ENCODE assay signal across 15 mouse cellular contexts in the genomic region with DNA sequence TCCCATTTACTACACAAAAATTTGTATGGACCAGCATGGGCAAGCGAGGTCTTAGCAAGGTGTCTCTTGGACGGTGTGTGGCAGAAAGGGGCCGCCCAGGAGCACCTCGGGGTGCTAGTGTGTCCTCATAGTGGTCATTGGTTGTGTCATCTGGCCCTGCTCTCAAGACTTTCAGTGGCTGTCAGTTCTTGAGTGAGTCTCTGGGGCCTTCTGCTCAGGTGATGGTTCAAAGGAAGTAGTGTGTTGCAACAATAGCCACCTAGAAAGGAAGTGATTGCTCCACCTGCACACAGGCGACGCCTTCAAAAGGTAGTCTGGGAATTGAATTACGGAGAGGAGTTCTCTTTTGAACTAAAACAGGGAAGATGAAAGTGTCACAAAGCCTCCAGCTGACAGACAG. TPM values are rescaled to one million over a fixed set of nuclear protein-coding genes. Genes with fewer than 3 reads are reported as not detected.
DNase-seq lines count a peak whose midpoint lies in the region; ATAC-seq and TF ChIP-seq lines count a peak whose summit lies in the region.
"Had no signal": no experiment of that assay in that cellular context is flagged by ENCODE, and none has a peak within 500 bp of the region (broad histone marks: within the 10 kb centered on the region; RNA-seq: fewer than 3 reads in every experiment).

No protein-coding gene starts in this region.

- H3K9ac ChIP-seq in forebrain, embryonic 12.5 days, result no peak overlapping the region
- H3K9ac ChIP-seq in forebrain, embryonic 11.5 days (ENCODE audit: low read length), result no peak overlapping the region
- H3K9ac ChIP-seq in hindbrain, postnatal 0 days (replicated peaks; ENCODE audit: low read length), result no peak overlapping the region
- H3K9ac ChIP-seq in midbrain, embryonic 16.5 days (ENCODE audit: low read depth, low read length), result no peak overlapping the region
- H3K9ac ChIP-seq in heart, embryonic 11.5 days (ENCODE audit: low read depth, low read length), result no peak overlapping the region

- no peak for TF ChIP-seq CTCF in cortical plate, adult 2 months (IDR thresholded peaks at IDR 0.05; ENCODE audit: extremely low read depth, insufficient read depth, low read length)
- no peak for TF ChIP-seq CTCF in hindbrain, postnatal 0 days (IDR thresholded peaks at IDR 0.05; ENCODE audit: low read depth)

- H3K36me3 ChIP-seq in forebrain, embryonic 12.5 days (replicated peaks), result peaks cover 16% of the 10 kb centered on the region
- no peaks in the 10 kb centered on the region for H3K36me3 ChIP-seq in forebrain, embryonic 11.5 days (ENCODE audit: control insufficient read depth, insufficient read depth, low read length)
- H3K36me3 ChIP-seq in hindbrain, postnatal 0 days (ENCODE audit: insufficient read depth, low read length), result no peaks in the 10 kb centered on the region
- peaks cover 2% of the 10 kb centered on the region; the same call in 1 of the 2 replicates for H3K36me3 ChIP-seq in midbrain, embryonic 16.5 days (ENCODE audit: control insufficient read depth, insufficient read depth, low read length)
- H3K36me3 ChIP-seq in heart, embryonic 11.5 days (ENCODE audit: control insufficient read depth, insufficient read depth, low read length), result no peaks in the 10 kb centered on the region

- WGBS in forebrain, embryonic 12.5 days, result 92% methylated on average over 7 of the region's 7 CpGs
- WGBS in forebrain, embryonic 11.5 days, result 92% methylated on average over 7 of the region's 7 CpGs
- 81% methylated on average over 7 of the region's 7 CpGs for WGBS in hindbrain, postnatal 0 days
- 78% methylated on average over 7 of the region's 7 CpGs for WGBS in midbrain, embryonic 16.5 days
- WGBS in heart, embryonic 11.5 days (ENCODE audit: insufficient replicate concordance), result 83% methylated on average over 7 of the region's 7 CpGs

- no peak overlapping the region for H3K4me3 ChIP-seq in forebrain, embryonic 12.5 days (replicated peaks)
- H3K4me3 ChIP-seq in forebrain, embryonic 11.5 days (ENCODE audit: low read depth, low read length), result no peak overlapping the region
- H3K4me3 ChIP-seq in cortical plate, adult 2 months (ENCODE audit: insufficient read depth, low read length), result 0 out of 2 replicates have a peak overlapping the region, but pooled peaks have one; percentile 20
- H3K4me3 ChIP-seq in hindbrain, postnatal 0 days (ENCODE audit: low read length), result peak overlapping the region; percentile 88; the same call in 1 of the 2 replicates
- no peak overlapping the region for H3K4me3 ChIP-seq in midbrain, embryonic 16.5 days (ENCODE audit: low read depth, low read length)
- H3K4me3 ChIP-seq in heart, embryonic 11.5 days (ENCODE audit: low read depth, low read length), result no peak overlapping the region
- H3K4me3 ChIP-seq: gastrocnemius, adult 2 months had no signal

- no peaks in the 10 kb centered on the region for H3K9me3 ChIP-seq in forebrain, embryonic 12.5 days
- no peaks in the 10 kb centered on the region for H3K9me3 ChIP-seq in forebrain, embryonic 11.5 days (ENCODE audit: control insufficient read depth, low read length)
- H3K9me3 ChIP-seq in hindbrain, postnatal 0 days (ENCODE audit: low read length), result no peaks in the 10 kb centered on the region
- H3K9me3 ChIP-seq in midbrain, embryonic 16.5 days (replicated peaks; ENCODE audit: control insufficient read depth, low read length, poor library complexity, severe bottlenecking), result no peaks in the 10 kb centered on the region
- H3K9me3 ChIP-seq in heart, embryonic 11.5 days (replicated peaks; ENCODE audit: control insufficient read depth, low read length), result no peaks in the 10 kb centered on the region

- ATAC-seq in forebrain, embryonic 12.5 days (ENCODE audit: low FRiP score), result no peak
- ATAC-seq in forebrain, embryonic 11.5 days (replicated peaks; ENCODE audit: low FRiP score), result no peak
- ATAC-seq in hindbrain, postnatal 0 days, result no peak
- no peak for ATAC-seq in midbrain, embryonic 16.5 days
- no peak for ATAC-seq in heart, embryonic 11.5 days (replicated peaks; ENCODE audit: insufficient number of reproducible peaks, low FRiP score, low TSS enrichment)
- ATAC-seq: lung, postnatal 0 days; Patski had no signal

- DNase-seq in forebrain, embryonic 11.5 days (ENCODE audit: low spot score), result no peak
- DNase-seq in hindbrain, postnatal 0 days (ENCODE audit: low spot score), result no peak
- DNase-seq in lung, postnatal 25 days (ENCODE audit: low spot score), result no peak
- DNase-seq in left cerebral cortex, adult 8-10 months (ENCODE audit: low spot score in 2 of 2), result no peak
- DNase-seq: gastrocnemius, adult 2 months; liver; right cerebral cortex, postnatal 4 days; thymus, adult 18-20 months had no signal

- peaks cover 72% of the 10 kb centered on the region for H3K4me1 ChIP-seq in forebrain, embryonic 12.5 days
- H3K4me1 ChIP-seq in forebrain, embryonic 11.5 days (replicated peaks; ENCODE audit: control insufficient read depth, insufficient read depth, low read length), result peaks cover 11% of the 10 kb centered on the region
- peaks cover 11% of the 10 kb centered on the region for H3K4me1 ChIP-seq in cortical plate, adult 2 months (ENCODE audit: control insufficient read depth, insufficient read depth, low read length)
- H3K4me1 ChIP-seq in hindbrain, postnatal 0 days (ENCODE audit: insufficient read depth, low read length), result peaks cover 39% of the 10 kb centered on the region
- peaks cover 75% of the 10 kb centered on the region for H3K4me1 ChIP-seq in midbrain, embryonic 16.5 days (ENCODE audit: control insufficient read depth, insufficient read depth, low read length)
- no peaks in the 10 kb centered on the region for H3K4me1 ChIP-seq in heart, embryonic 11.5 days (ENCODE audit: control insufficient read depth, insufficient read depth, low read length)

- no peak for TF ChIP-seq POLR2A in cortical plate, adult 2 months (IDR thresholded peaks at IDR 0.05; ENCODE audit: extremely low read depth, insufficient read depth, low read length)

- H3K27me3 ChIP-seq in forebrain, embryonic 12.5 days, result no peaks in the 10 kb centered on the region; the same call in 1 of the 2 replicates
- H3K27me3 ChIP-seq in forebrain, embryonic 11.5 days (ENCODE audit: control insufficient read depth, insufficient read depth, low read length), result no peaks in the 10 kb centered on the region
- H3K27me3 ChIP-seq in hindbrain, postnatal 0 days (ENCODE audit: insufficient read depth, low read length), result no peaks in the 10 kb centered on the region
- H3K27me3 ChIP-seq in midbrain, embryonic 16.5 days (ENCODE audit: control insufficient read depth, insufficient read depth, low read depth, low read length), result no peaks in the 10 kb centered on the region
- H3K27me3 ChIP-seq in heart, embryonic 11.5 days (ENCODE audit: control insufficient read depth, insufficient read depth, low read length), result peaks cover 10% of the 10 kb centered on the region

- H3K4me2 ChIP-seq in forebrain, embryonic 12.5 days, result peak overlapping the region; percentile 81
- no peak overlapping the region for H3K4me2 ChIP-seq in forebrain, embryonic 11.5 days (ENCODE audit: low read depth, low read length, severe bottlenecking)
- peak overlapping the region; percentile 86 for H3K4me2 ChIP-seq in hindbrain, postnatal 0 days (ENCODE audit: low read depth, low read length)
- peak overlapping the region; percentile 96 for H3K4me2 ChIP-seq in midbrain, embryonic 16.5 days (ENCODE audit: low read length)
- no peak overlapping the region for H3K4me2 ChIP-seq in heart, embryonic 11.5 days

- no peak overlapping the region for H3K27ac ChIP-seq in forebrain, embryonic 12.5 days
- H3K27ac ChIP-seq in forebrain, embryonic 11.5 days (ENCODE audit: low read depth, low read length), result no peak overlapping the region
- H3K27ac ChIP-seq in cortical plate, adult 2 months (ENCODE audit: insufficient read depth, low read length), result no peak overlapping the region
- no peak overlapping the region for H3K27ac ChIP-seq in hindbrain, postnatal 0 days
- H3K27ac ChIP-seq in midbrain, embryonic 16.5 days (ENCODE audit: low read length), result no peak overlapping the region
- H3K27ac ChIP-seq in heart, embryonic 11.5 days (ENCODE audit: low read depth, low read length), result no peak overlapping the region
- H3K27ac ChIP-seq: gastrocnemius, adult 2 months had no signal

RNA-seq across cellular contexts. Expression of a gene that starts 11.2 kb away (rescaled TPM):
- 37.5 and 38.6 TPM in 2 replicates for polyA plus RNA-seq in forebrain, embryonic 12.5 days (2016; fragmentation: Nextera tagmentation; extraction: Ambion mirVana)
- polyA plus RNA-seq in forebrain, embryonic 11.5 days (2014; fragmentation: Nextera tagmentation; extraction: Ambion mirVana), result 20.5 and 22.3 TPM in 2 replicates
- polyA plus RNA-seq in cortical plate, adult 2 months (2012; rRNA removed), result 20.1 and 20.2 TPM in 2 replicates
- 27.4 and 27.6 TPM in 2 replicates for total RNA-seq in hindbrain, postnatal 0 days (2014; rRNA removed)
- polyA plus RNA-seq in hindbrain, postnatal 0 days (2015; fragmentation: Nextera tagmentation; extraction: Ambion mirVana), result 20.5 and 21.6 TPM in 2 replicates
- 20.8 and 24.1 TPM in 2 replicates for polyA plus RNA-seq in midbrain, embryonic 16.5 days (2015; fragmentation: Nextera tagmentation; extraction: Ambion mirVana)
- 0.50 and 0.54 TPM in 2 replicates for polyA plus RNA-seq in heart, embryonic 11.5 days (2014; fragmentation: Nextera tagmentation; extraction: Ambion mirVana)
- total RNA-seq in left cerebral cortex, adult 8-10 months (2022), result 10 to 100 TPM; 38.0 to 42.7 (median 40.8) TPM
- total RNA-seq: heart, postnatal 25 days had no signal

Comparison
In these comparisons a context has a peak if more than half of its experiments do, and no peak if none do; other contexts are left out.
1. H3K4me2 ChIP-seq: peak in forebrain, embryonic 12.5 days (single experiment), hindbrain, postnatal 0 days (single experiment) and midbrain, embryonic 16.5 days (single experiment); none in forebrain, embryonic 11.5 days (single experiment) and heart, embryonic 11.5 days (single experiment).
2. H3K4me3 ChIP-seq: peak in cortical plate, adult 2 months (single experiment) and hindbrain, postnatal 0 days (single experiment); none in forebrain, embryonic 12.5 days (single experiment), forebrain, embryonic 11.5 days (single experiment), midbrain, embryonic 16.5 days (single experiment) and heart, embryonic 11.5 days (single experiment).
3. RNA of a gene that starts 11.2 kb away (polyA plus RNA-seq): 37.5 to 38.6 TPM in forebrain, embryonic 12.5 days, 20.5 to 21.6 TPM in hindbrain, postnatal 0 days, 20.8 to 24.1 TPM in midbrain, embryonic 16.5 days, 20.5 to 22.3 TPM in forebrain, embryonic 11.5 days and 20.1 to 20.2 TPM in cortical plate, adult 2 months; 0.50 to 0.54 TPM in heart, embryonic 11.5 days; every median in the first group is over 10 times any median in the second.